Mouse (Mus musculus) urinary bladder, postnatal 14 days (tissue): Measurements from ENCODE around the gene Hmgn3.

Experiments used
- DNase-seq: peaks from one replicate; pipeline ENCODE4 v3.0.0; 2021; ENCODE audit warnings: low spot score

The Hmgn3 gene

GRCm38 (mm10) chr9:83098652-83099307 lies 47.7 kb downstream of the Hmgn3 start:
- no peak for DNase-seq

GRCm38 (mm10) chr9:83097816-83098215 lies 48.7 kb downstream of the Hmgn3 start:
- DNase-seq: peak; percentile 29

DNA sequence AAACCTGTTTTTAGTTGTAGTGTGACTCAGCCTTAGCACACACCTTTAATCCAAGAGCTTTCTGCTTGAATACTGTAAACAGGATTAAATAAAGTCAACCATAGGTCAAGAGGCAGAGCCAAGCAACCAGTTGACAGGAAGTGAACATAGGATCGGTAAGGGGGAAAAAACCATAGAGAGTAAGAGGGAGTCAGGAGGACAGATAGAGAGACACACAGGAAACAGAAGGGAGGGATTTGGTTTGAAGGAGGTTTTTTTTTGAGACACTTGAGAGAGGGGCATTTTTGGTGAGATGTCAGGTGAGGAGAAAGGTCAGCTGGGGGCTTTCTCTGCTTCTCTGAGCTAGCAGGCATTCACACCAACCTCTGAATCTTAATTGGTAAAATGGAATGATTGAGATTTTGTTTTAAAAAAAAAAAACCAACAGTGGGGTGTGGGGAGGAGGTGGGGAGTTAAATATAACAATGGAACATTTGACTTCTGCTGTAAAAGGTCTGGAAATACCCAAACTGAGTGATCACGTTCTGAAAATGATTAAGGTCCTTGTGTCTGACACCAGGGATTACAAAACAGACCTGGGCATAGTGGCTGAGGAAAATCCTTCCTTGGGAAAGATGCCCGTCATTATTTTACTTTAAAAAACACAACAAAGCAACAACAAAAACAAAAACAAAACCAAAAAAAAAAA lies 51.7 kb downstream of the Hmgn3 start:
- no peak for DNase-seq

DNA sequence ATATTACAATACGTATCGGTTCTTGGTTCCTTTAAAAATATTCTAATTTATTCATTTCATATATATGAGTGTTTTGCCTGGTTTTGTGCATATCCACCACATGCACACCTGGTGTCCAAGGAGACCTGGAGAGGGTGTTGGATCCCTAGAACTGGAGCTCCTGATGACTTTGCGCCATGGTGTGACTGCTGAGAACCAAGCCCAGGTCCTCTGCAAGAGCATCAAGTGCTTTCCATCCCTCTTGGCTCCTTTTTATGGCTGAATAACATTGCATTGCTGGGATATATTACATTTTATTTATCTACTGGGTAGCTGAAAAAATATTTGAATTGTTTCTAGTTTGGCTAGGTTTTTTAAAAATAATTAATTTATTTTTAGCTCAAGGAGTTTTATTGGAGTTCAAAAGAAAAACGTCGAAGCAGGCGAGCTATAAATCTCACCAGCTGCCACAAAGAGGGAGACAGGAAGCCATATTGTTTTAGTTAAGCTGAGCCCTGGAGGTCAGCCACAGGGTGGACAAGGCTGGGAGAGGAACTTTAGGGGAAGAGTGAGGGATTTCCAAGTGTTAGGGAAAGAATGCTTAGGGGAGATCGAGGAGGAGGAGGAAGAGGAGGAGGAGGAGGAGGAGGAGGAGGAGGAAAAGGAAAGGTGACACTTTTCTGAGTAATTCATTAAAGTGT lies 62.6 kb downstream of the Hmgn3 start:
- no peak for DNase-seq

DNA sequence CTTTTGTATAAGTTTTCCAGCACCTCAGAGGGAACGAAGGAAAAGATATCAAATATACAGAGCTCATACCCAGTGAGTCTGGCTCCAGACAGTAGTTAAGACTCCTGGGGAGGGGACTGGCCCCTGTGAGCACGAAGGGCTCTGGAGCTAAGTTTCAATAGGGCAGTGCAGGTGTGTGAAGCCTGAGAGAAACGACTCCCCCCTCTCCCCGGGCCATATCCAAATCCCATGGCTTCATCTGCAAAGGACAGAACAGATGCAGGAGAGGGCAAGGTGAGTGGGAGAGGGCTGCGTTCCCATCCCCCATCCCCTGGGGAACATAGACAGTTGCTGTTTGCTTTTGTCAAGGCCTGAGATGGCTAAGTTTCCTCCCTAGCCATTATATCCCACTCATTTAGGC lies 63.4 kb downstream of the Hmgn3 start:
- no peak for DNase-seq

GRCm38 (mm10) chr9:83082296-83082695 lies 64.2 kb downstream of the Hmgn3 start:
- DNase-seq: no peak

GRCm38 (mm10) chr9:83079724-83080123 lies 66.8 kb downstream of the Hmgn3 start:
- no peak for DNase-seq

GRCm38 (mm10) chr9:83068246-83068645 lies 78.2 kb downstream of the Hmgn3 start:
- DNase-seq: no peak

- peak; percentile 36 for DNase-seq
Measured at GRCm38 (mm10) chr9:83061289-83061688, 85.2 kb downstream of the Hmgn3 start.
